Mouse (Mus musculus): ENCODE data around the gene Rgs1.
A peak's percentile ranks its signal among the peaks of the same experiment; 100 is the strongest.

The Rgs1 gene

GRCm38 (mm10) chr1:144248923-144249322, at the start of gene Rgs1:
Rgs1 (minus strand) TSS chr1:144249242.
- DNase-seq = peak; percentile 4 to 18

- no peak for DNase-seq
Measured at GRCm38 (mm10) chr1:144283020-144284014, 34.3 kb upstream of the Rgs1 start.

- DNase-seq = no peak
Measured at GRCm38 (mm10) chr1:144280056-144280455, 31.0 kb upstream of the Rgs1 start.

- DNase-seq = no peak
Measured at GRCm38 (mm10) chr1:144272991-144273390, 23.9 kb upstream of the Rgs1 start.

GRCm38 (mm10) chr1:144269112-144269511, 20.1 kb upstream of the Rgs1 start:
- no peak for DNase-seq

- no peak for DNase-seq
Measured at GRCm38 (mm10) chr1:144267471-144268470, 18.7 kb upstream of the Rgs1 start.

GRCm38 (mm10) chr1:144264000-144264399, 15.0 kb upstream of the Rgs1 start:
- DNase-seq = no peak

GRCm38 (mm10) chr1:144262008-144262407, 13.0 kb upstream of the Rgs1 start:
- no peak for DNase-seq

- DNase-seq = no peak
Measured at GRCm38 (mm10) chr1:144258779-144259178, 9.7 kb upstream of the Rgs1 start.

GRCm38 (mm10) chr1:144256556-144257331, 7.7 kb upstream of the Rgs1 start:
- DNase-seq = no peak

- DNase-seq = no peak
Measured at GRCm38 (mm10) chr1:144248206-144248605, 836 bp downstream of the Rgs1 start.

GRCm38 (mm10) chr1:144247382-144247781, 1.7 kb downstream of the Rgs1 start:
- DNase-seq = no peak

GRCm38 (mm10) chr1:144243511-144243910, 5.5 kb downstream of the Rgs1 start:
- peak in 1 of 2 experiments; percentile 11 for DNase-seq

- DNase-seq = no peak
Measured at GRCm38 (mm10) chr1:144239195-144239594, 9.8 kb downstream of the Rgs1 start.

- no peak for DNase-seq
Measured at GRCm38 (mm10) chr1:144215230-144215629, 33.8 kb downstream of the Rgs1 start.

GRCm38 (mm10) chr1:144210912-144211311, 38.1 kb downstream of the Rgs1 start:
- no peak for DNase-seq

- no peak for DNase-seq
Measured at GRCm38 (mm10) chr1:144206281-144207061, 42.6 kb downstream of the Rgs1 start.

GRCm38 (mm10) chr1:144204766-144205165, 44.3 kb downstream of the Rgs1 start:
- no peak for DNase-seq

- no peak for DNase-seq
Measured at GRCm38 (mm10) chr1:144202939-144203338, 46.1 kb downstream of the Rgs1 start.

- DNase-seq = peak in 1 of 2 experiments; percentile 17
Measured at GRCm38 (mm10) chr1:144200496-144200895, 48.5 kb downstream of the Rgs1 start.

- no peak for DNase-seq
Measured at GRCm38 (mm10) chr1:144199538-144199937, 49.5 kb downstream of the Rgs1 start.

All from lung, adult 18-20 months (tissue).